Mouse (Mus musculus) myocyte (in vitro differentiated cells): ENCODE results near the gene Chrdl2.

ENCODE experiments used
- POLR2A ChIP-seq: IDR thresholded peaks from one replicate; pipeline ENCODE4 v1.6.1; 2011; ENCODE audit warnings: low read depth, mild to moderate bottlenecking, control low read depth, moderate library complexity; ENCODE audit not compliant: insufficient read length
- POLR2AphosphoS2 ChIP-seq: IDR thresholded peaks from one replicate; pipeline ENCODE4 v1.6.1; 2011; ENCODE audit warnings: low read depth, control low read depth; ENCODE audit not compliant: insufficient read length
- USF1 ChIP-seq: IDR thresholded peaks from one replicate; pipeline ENCODE4 v1.6.1; 2011; ENCODE audit warnings: low read depth, mild to moderate bottlenecking, control low read depth, moderate library complexity

GRCm38 (mm10) chr7:99982256-99983242 is 23.4 kb upstream of the Chrdl2 start:
- TF ChIP-seq POLR2A (no peak), POLR2AphosphoS2 (no peak), USF1 (no peak)
